In genomic region chr10:67536621-67537141, GRCm38 (mm10) we compare ENCODE assay signal across 8 mouse cellular contexts. TPM values are rescaled to one million over a fixed set of nuclear protein-coding genes. Genes with fewer than 3 reads are reported as not detected.
A peak's percentile ranks its signal among the peaks of the same experiment; 100 is the strongest.
DNase-seq lines count a peak whose midpoint lies in the region; ATAC-seq and TF ChIP-seq lines count a peak whose summit lies in the region.

No protein-coding gene starts in this region.

- 2% methylated on average over 20 of the region's 32 CpGs for WGBS in forebrain, embryonic 12.5 days

- peaks cover 52% of the 10 kb centered on the region for H3K4me1 ChIP-seq in E14TG2a.4 (replicated peaks; ENCODE audit: low read depth, low read length)
- H3K4me1 ChIP-seq in forebrain, embryonic 12.5 days = peaks cover 45% of the 10 kb centered on the region
- H3K4me1 ChIP-seq in megakaryocyte, embryonic 14.5 days = peaks cover 54% of the 10 kb centered on the region

- peak overlapping the region; percentile 91 for H3K4me2 ChIP-seq in forebrain, embryonic 12.5 days

- H3K36me3 ChIP-seq in E14TG2a.4 (ENCODE audit: insufficient read depth, low read length) = no peaks in the 10 kb centered on the region
- no peaks in the 10 kb centered on the region for H3K36me3 ChIP-seq in forebrain, embryonic 12.5 days (replicated peaks)
- H3K36me3 ChIP-seq in megakaryocyte, embryonic 14.5 days (replicated peaks; ENCODE audit: low read length) = peaks cover 5% of the 10 kb centered on the region

- peak overlapping the region; percentile 86 for H3K4me3 ChIP-seq in E14TG2a.4 (replicated peaks; ENCODE audit: low read length)
- H3K4me3 ChIP-seq in forebrain, embryonic 12.5 days (replicated peaks) = peak overlapping the region; percentile 50
- H3K4me3 ChIP-seq in megakaryocyte, embryonic 14.5 days (replicated peaks) = peak overlapping the region; percentile 93

- TF ChIP-seq CTCF in E14TG2a.4 (conservative IDR thresholded peaks at IDR 0.05; ENCODE audit: low read length) = no peak

- no peaks in the 10 kb centered on the region for H3K9me3 ChIP-seq in E14TG2a.4 (ENCODE audit: low read length)
- H3K9me3 ChIP-seq in forebrain, embryonic 12.5 days = no peaks in the 10 kb centered on the region
- peaks cover 14% of the 10 kb centered on the region for H3K9me3 ChIP-seq in megakaryocyte, embryonic 14.5 days

- peak; percentile 0 for ATAC-seq in activated CD4-positive, CD25-positive, alpha-beta regulatory T cell, adult 4 months
- ATAC-seq in forebrain, embryonic 12.5 days (ENCODE audit: low FRiP score) = peak; percentile 31

- peak; percentile 65 for DNase-seq in heart, postnatal 4 days
- peak; percentile 57 to 63 for DNase-seq in left cerebral cortex, postnatal 14 days (ENCODE audit: low spot score in 2 of 2)
- DNase-seq in right cerebral cortex, postnatal 14 days = peak; percentile 64
- no peak for DNase-seq in adipocyte (ENCODE audit: low spot score)

- H3K9ac ChIP-seq in forebrain, embryonic 12.5 days = peak overlapping the region; percentile 5; the same call in 1 of the 2 replicates

- H3K27me3 ChIP-seq in E14TG2a.4 (ENCODE audit: insufficient read depth, low read length) = peaks cover 93% of the 10 kb centered on the region
- peaks cover 100% of the 10 kb centered on the region for H3K27me3 ChIP-seq in forebrain, embryonic 12.5 days
- peaks cover 79% of the 10 kb centered on the region for H3K27me3 ChIP-seq in megakaryocyte, embryonic 14.5 days (replicated peaks)

- intact Hi-C loops in left cerebral cortex, postnatal 14 days (cut with DNase I) = loop anchor here (2.0 to 10.0 kb wide), 5 partner anchors 184 to 468 kb away; no protein-coding TSS in a partner anchor

- no peak overlapping the region for H3K27ac ChIP-seq in forebrain, embryonic 12.5 days

RNA-seq across cellular contexts. Expression of gene Egr2, which starts 1.4 kb away (rescaled TPM):
- polyA plus RNA-seq in activated CD4-positive, CD25-positive, alpha-beta regulatory T cell, adult 4 months (2017; shearing (Covaris generic)) = 10 to 100 TPM; 42.3 to 58.3 TPM
- polyA plus RNA-seq in forebrain, embryonic 12.5 days (2016; fragmentation: Nextera tagmentation; extraction: Ambion mirVana) = 0.20 and 0.37 TPM in 2 replicates
- total RNA-seq in heart, postnatal 4 days (2021) = 1 to 10 TPM; 1.2 to 1.5 TPM
- 10 to 100 TPM in 1 of 2 experiments, 1 to 10 TPM in 1; 7.1 to 10.5 TPM for total RNA-seq in left cerebral cortex, postnatal 14 days (2021)
- 0.55 and 3.9 TPM in 2 replicates for polyA plus RNA-seq in megakaryocyte, embryonic 14.5 days (2012; ENCODE audit: insufficient read depth, low replicate concordance)

RNA-seq across cellular contexts. Expression of gene Ado, which starts 12.1 kb away (rescaled TPM):
- polyA plus RNA-seq in activated CD4-positive, CD25-positive, alpha-beta regulatory T cell, adult 4 months (2017; shearing (Covaris generic)) = 10 to 100 TPM; 40.3 to 43.7 TPM
- 56.2 and 62.6 TPM in 2 replicates for polyA plus RNA-seq in forebrain, embryonic 12.5 days (2016; fragmentation: Nextera tagmentation; extraction: Ambion mirVana)
- 10 to 100 TPM; 23.3 to 23.8 TPM for total RNA-seq in heart, postnatal 4 days (2021)
- total RNA-seq in left cerebral cortex, postnatal 14 days (2021) = 10 to 100 TPM; 37.6 to 39.0 TPM
- 9.0 and 19.8 TPM in 2 replicates for polyA plus RNA-seq in megakaryocyte, embryonic 14.5 days (2012; ENCODE audit: insufficient read depth, low replicate concordance)
